Mouse (Mus musculus): Measurements from ENCODE around the gene Gm11639. TPM values are rescaled to one million over a fixed set of nuclear protein-coding genes. Genes with fewer than 3 reads are reported as not detected.

Gene Gm11639
- polyA plus RNA-seq, 1 experiment from 2014 or later, result not detected

- H3K9ac ChIP-seq (ENCODE audit: low read length), result no peak overlapping the region
- H3K36me3 ChIP-seq (ENCODE audit: control insufficient read depth, insufficient read depth, low read length), result no peaks in the 10 kb centered on the region
- no peaks in the 10 kb centered on the region for H3K4me1 ChIP-seq (ENCODE audit: control insufficient read depth, insufficient read depth, low read length)
- H3K27ac ChIP-seq (ENCODE audit: low read depth, low read length), result no peak overlapping the region
- 80% methylated on average over 2 of the region's 2 CpGs for WGBS
- no peak for ATAC-seq (ENCODE audit: low FRiP score)
- DNase-seq (ENCODE audit: low spot score, missing footprints), result no peak
- no peak overlapping the region for H3K4me2 ChIP-seq
- H3K27me3 ChIP-seq (ENCODE audit: control insufficient read depth, insufficient read depth, low read length), result no peaks in the 10 kb centered on the region
- no peak overlapping the region for H3K4me3 ChIP-seq (ENCODE audit: low read depth, low read length)
- peaks cover 9% of the 10 kb centered on the region for H3K9me3 ChIP-seq (ENCODE audit: control insufficient read depth, low read length)
Measured at GRCm38 (mm10) chr11:105161411-105161810, 475.9 kb downstream of the Gm11639 start.

GRCm38 (mm10) chr11:105164516-105165510 is 479.3 kb downstream of the Gm11639 start:
- H3K27me3 ChIP-seq (ENCODE audit: control insufficient read depth, insufficient read depth, low read length), result no peaks in the 10 kb centered on the region
- no peak overlapping the region for H3K4me2 ChIP-seq
- 83% methylated on average over 69 of the region's 69 CpGs for WGBS
- no peaks in the 10 kb centered on the region for H3K36me3 ChIP-seq (ENCODE audit: control insufficient read depth, insufficient read depth, low read length)
- DNase-seq (ENCODE audit: low spot score, missing footprints) (no peak), ATAC-seq (ENCODE audit: low FRiP score) (no peak)
- H3K9ac ChIP-seq (ENCODE audit: low read length), result no peak overlapping the region
- no peak overlapping the region for H3K4me3 ChIP-seq (ENCODE audit: low read depth, low read length)
- no peaks in the 10 kb centered on the region for H3K4me1 ChIP-seq (ENCODE audit: control insufficient read depth, insufficient read depth, low read length)
- peaks cover 9% of the 10 kb centered on the region for H3K9me3 ChIP-seq (ENCODE audit: control insufficient read depth, low read length)
- H3K27ac ChIP-seq (ENCODE audit: low read depth, low read length), result no peak overlapping the region

GRCm38 (mm10) chr11:105166780-105167179 is 481.3 kb downstream of the Gm11639 start:
- 88% methylated on average over 10 of the region's 10 CpGs for WGBS
- ATAC-seq (ENCODE audit: low FRiP score) (no peak), DNase-seq (ENCODE audit: low spot score, missing footprints) (no peak)
- H3K9me3 ChIP-seq (ENCODE audit: control insufficient read depth, low read length), result peaks cover 9% of the 10 kb centered on the region
- no peak overlapping the region for H3K27ac ChIP-seq (ENCODE audit: low read depth, low read length)
- no peak overlapping the region for H3K9ac ChIP-seq (ENCODE audit: low read length)
- no peak overlapping the region for H3K4me2 ChIP-seq
- no peak overlapping the region for H3K4me3 ChIP-seq (ENCODE audit: low read depth, low read length)
- no peaks in the 10 kb centered on the region for H3K36me3 ChIP-seq (ENCODE audit: control insufficient read depth, insufficient read depth, low read length)
- H3K27me3 ChIP-seq (ENCODE audit: control insufficient read depth, insufficient read depth, low read length), result no peaks in the 10 kb centered on the region
- H3K4me1 ChIP-seq (ENCODE audit: control insufficient read depth, insufficient read depth, low read length), result no peaks in the 10 kb centered on the region

Other genes with a start within 250 kb of the Gm11639 start
- gene Kansl1, start 216.8 kb upstream of the Gm11639 start, polyA plus RNA-seq (2014; fragmentation: Nextera tagmentation; extraction: Ambion mirVana), result 31.7 and 32.9 TPM in 2 replicates
- 59.0 and 65.9 TPM in 2 replicates for gene Cdc27, start 135.1 kb upstream of the Gm11639 start, polyA plus RNA-seq (2014; fragmentation: Nextera tagmentation; extraction: Ambion mirVana)
- gene Myl4, start 135.0 kb upstream of the Gm11639 start, polyA plus RNA-seq (2014; fragmentation: Nextera tagmentation; extraction: Ambion mirVana), result 1.1 and 1.7 TPM in 2 replicates
- 1.5 and 1.7 TPM in 2 replicates for gene Itgb3, start 77.7 kb upstream of the Gm11639 start, polyA plus RNA-seq (2014; fragmentation: Nextera tagmentation; extraction: Ambion mirVana)

Measured in midbrain, embryonic 11.5 days (tissue).